Mouse (Mus musculus) lung, postnatal 0 days (tissue): ENCODE results near the gene Snx9. TPM values are rescaled to one million over a fixed set of nuclear protein-coding genes. Genes with fewer than 3 reads are reported as not detected.

Experiments used
- ATAC-seq: fragments of 200-750 bp; cut with Nextera tagmentation; 2 replicates; pipeline ENCODE4 v1.8.0; 2017; ENCODE audit warnings: moderate library complexity
- DNase-seq: peaks from one replicate; pipeline ENCODE4 v3.0.0-alpha.2; 2016; ENCODE audit warnings: low spot score
- H3K27ac ChIP-seq: fragments of 300-500 bp; sonication (generic); 2 replicates; pipeline ENCODE4 v1.5.1; 2014; ENCODE audit warnings: antibody characterized with exemption, mild to moderate bottlenecking, low read length, mixed read lengths
- H3K27me3 ChIP-seq: fragments of 300-500 bp; sonication (generic); replicated peaks from 2 replicates; pipeline ENCODE4 v1.6.1; 2014; ENCODE audit warnings: low read length, mixed read lengths; ENCODE audit not compliant: insufficient read depth
- H3K36me3 ChIP-seq: fragments of 300-500 bp; sonication (generic); 2 replicates; pipeline ENCODE4 v1.6.1; 2014; ENCODE audit warnings: low read length, mixed read lengths; ENCODE audit not compliant: insufficient read depth
- H3K4me1 ChIP-seq: fragments of 300-500 bp; sonication (generic); 2 replicates; pipeline ENCODE4 v1.6.1; 2014; ENCODE audit warnings: antibody characterized with exemption, low read depth, low read length, mixed read lengths; ENCODE audit not compliant: insufficient read depth
- H3K4me2 ChIP-seq: fragments of 300-500 bp; sonication (generic); replicated peaks from 2 replicates; pipeline ENCODE4 v1.6.1; 2014; ENCODE audit warnings: low read depth, mild to moderate bottlenecking, low read length, moderate library complexity, mixed read lengths
- H3K4me3 ChIP-seq: fragments of 300-500 bp; sonication (generic); 2 replicates; pipeline ENCODE4 v1.5.1; 2014; ENCODE audit warnings: low read depth, low read length
- H3K9ac ChIP-seq: fragments of 300-500 bp; sonication (generic); replicated peaks from 2 replicates; pipeline ENCODE4 v1.6.1; 2014; ENCODE audit warnings: low read depth, mild to moderate bottlenecking
- H3K9me3 ChIP-seq: fragments of 300-500 bp; sonication (generic); 2 replicates; pipeline ENCODE4 v1.6.1; 2016; ENCODE audit warnings: low read length, mixed read lengths
- CTCF ChIP-seq: IDR thresholded peaks from 2 replicates; pipeline ENCODE4 v1.5.1; 2016; ENCODE audit warnings: antibody characterized with exemption, mild to moderate bottlenecking
- EP300 ChIP-seq: IDR thresholded peaks from 2 replicates; pipeline ENCODE4 v1.6.1; 2016; ENCODE audit warnings: antibody characterized with exemption, mild to moderate bottlenecking, control low read depth
- WGBS: fragments of 180-500 bp; shearing (Covaris S2); extraction: QIAGEN DNeasy Blood & Tissue Kit; methylation state at CpG from one replicate; pipeline ENCODE4 v1.1.7; 2014; 5-methylcytosine and 5-hydroxymethylcytosine counted together
- polyA plus RNA-seq: library from polyadenylated mRNA; unstranded; fragments of >200 nt; fragmentation: Nextera tagmentation; extraction: Ambion mirVana; gene quantifications from 2 replicates; pipeline ENCODE4 v1.2.1, GENCODE M21; 2015

Snx9 gene
- polyA plus RNA-seq, 1 experiment from 2014 or later: 26.3 TPM

GRCm38 (mm10) chr17:5932161-5932560 lies 91.0 kb downstream of the Snx9 start:
- DNase-seq (no peak), ATAC-seq (no peak)
- no peaks in the 10 kb centered on the region for H3K9me3 ChIP-seq
- H3K27me3 ChIP-seq: no peaks in the 10 kb centered on the region
- TF ChIP-seq CTCF (no peak), EP300 (no peak)
- no peak overlapping the region for H3K4me2 ChIP-seq
- whole genome bisulfite sequencing: 61% methylated on average over 5 of the region's 5 CpGs
- H3K4me1 ChIP-seq: no peaks in the 10 kb centered on the region
- H3K9ac ChIP-seq: no peak overlapping the region
- peaks cover 8% of the 10 kb centered on the region for H3K36me3 ChIP-seq
- H3K27ac ChIP-seq: no peak overlapping the region
- H3K4me3 ChIP-seq: no peak overlapping the region

- Histone ChIP-seq H3K36me3 (0 out of 2 replicates have a peak, but pooled peaks cover 5% of the 10 kb centered on the region), H3K27ac (no peak overlapping the region; the same call in 1 of the 2 replicates), H3K4me1 (no peaks in the 10 kb centered on the region), H3K9me3 (no peaks in the 10 kb centered on the region), H3K27me3 (no peaks in the 10 kb centered on the region), H3K4me3 (peak overlapping the region; percentile 30), H3K9ac (peak overlapping the region; percentile 20; the same call in 1 of the 2 replicates), H3K4me2 (peak overlapping the region; percentile 59)
- TF ChIP-seq CTCF (no peak), EP300 (no peak)
- WGBS: 2% methylated on average over 28 of the region's 30 CpGs
- peak; percentile 90 for ATAC-seq
- peak; percentile 85 for DNase-seq
Measured at GRCm38 (mm10) chr17:5934554-5935324, 93.6 kb downstream of the Snx9 start.

GRCm38 (mm10) chr17:5935680-5936079 lies 94.6 kb downstream of the Snx9 start:
- H3K9me3 ChIP-seq: no peaks in the 10 kb centered on the region
- no peak overlapping the region for H3K4me2 ChIP-seq
- no peak overlapping the region for H3K9ac ChIP-seq
- H3K36me3 ChIP-seq: no peaks in the 10 kb centered on the region
- H3K27me3 ChIP-seq: no peaks in the 10 kb centered on the region
- ATAC-seq (no peak), DNase-seq (peak; percentile 12)
- 54% methylated on average over 3 of the region's 3 CpGs for WGBS
- H3K4me3 ChIP-seq: no peak overlapping the region
- H3K27ac ChIP-seq: no peak overlapping the region
- no peaks in the 10 kb centered on the region for H3K4me1 ChIP-seq
- TF ChIP-seq CTCF (no peak), EP300 (no peak)

GRCm38 (mm10) chr17:5936276-5936675 lies 95.1 kb downstream of the Snx9 start:
- H3K4me2 ChIP-seq: no peak overlapping the region
- H3K9ac ChIP-seq: no peak overlapping the region
- peak; percentile 61 for DNase-seq
- peak; percentile 34 for ATAC-seq
- no peaks in the 10 kb centered on the region for H3K4me1 ChIP-seq
- H3K27ac ChIP-seq: no peak overlapping the region
- H3K9me3 ChIP-seq: no peaks in the 10 kb centered on the region
- TF ChIP-seq CTCF (no peak), EP300 (no peak)
- WGBS: 59% methylated on average over 14 of the region's 14 CpGs
- no peaks in the 10 kb centered on the region for H3K27me3 ChIP-seq
- no peak overlapping the region for H3K4me3 ChIP-seq
- H3K36me3 ChIP-seq: no peaks in the 10 kb centered on the region

- ATAC-seq (no peak), DNase-seq (no peak)
- no peak overlapping the region for H3K27ac ChIP-seq
- 0 out of 2 replicates have a peak, but pooled peaks cover 4% of the 10 kb centered on the region for H3K4me1 ChIP-seq
- no peaks in the 10 kb centered on the region for H3K36me3 ChIP-seq
- no peak overlapping the region for H3K4me3 ChIP-seq
- H3K4me2 ChIP-seq: no peak overlapping the region
- no peak overlapping the region for H3K9ac ChIP-seq
- WGBS: 59% methylated on average over 2 of the region's 2 CpGs
- no peaks in the 10 kb centered on the region for H3K9me3 ChIP-seq
- no peak for TF ChIP-seq CTCF
- no peak for TF ChIP-seq EP300
- H3K27me3 ChIP-seq: no peaks in the 10 kb centered on the region
Measured at GRCm38 (mm10) chr17:5937441-5937840, 96.3 kb downstream of the Snx9 start.

- no peak for ATAC-seq
- 0 out of 2 replicates have a peak, but pooled peaks cover 4% of the 10 kb centered on the region for H3K4me1 ChIP-seq
- no peaks in the 10 kb centered on the region for H3K27me3 ChIP-seq
- H3K27ac ChIP-seq: no peak overlapping the region
- no peaks in the 10 kb centered on the region for H3K9me3 ChIP-seq
- no peak overlapping the region for H3K9ac ChIP-seq
- no peak overlapping the region for H3K4me2 ChIP-seq
- H3K4me3 ChIP-seq: no peak overlapping the region
- 55% methylated on average over 12 of the region's 12 CpGs for WGBS
- H3K36me3 ChIP-seq: no peaks in the 10 kb centered on the region
- no peak for DNase-seq
- 0 out of 2 replicates have a peak, but pooled peaks have one; percentile 1 for TF ChIP-seq CTCF
- TF ChIP-seq EP300: no peak
Measured at GRCm38 (mm10) chr17:5939871-5940270, 98.7 kb downstream of the Snx9 start.
